Mouse (Mus musculus): ENCODE results near the gene Twist1. TPM values are rescaled to one million over a fixed set of nuclear protein-coding genes. Genes with fewer than 3 reads are reported as not detected.

Twist1 gene
- total RNA-seq, 2 experiments from 2014 or later: 9.9 to 11.1 TPM

DNA sequence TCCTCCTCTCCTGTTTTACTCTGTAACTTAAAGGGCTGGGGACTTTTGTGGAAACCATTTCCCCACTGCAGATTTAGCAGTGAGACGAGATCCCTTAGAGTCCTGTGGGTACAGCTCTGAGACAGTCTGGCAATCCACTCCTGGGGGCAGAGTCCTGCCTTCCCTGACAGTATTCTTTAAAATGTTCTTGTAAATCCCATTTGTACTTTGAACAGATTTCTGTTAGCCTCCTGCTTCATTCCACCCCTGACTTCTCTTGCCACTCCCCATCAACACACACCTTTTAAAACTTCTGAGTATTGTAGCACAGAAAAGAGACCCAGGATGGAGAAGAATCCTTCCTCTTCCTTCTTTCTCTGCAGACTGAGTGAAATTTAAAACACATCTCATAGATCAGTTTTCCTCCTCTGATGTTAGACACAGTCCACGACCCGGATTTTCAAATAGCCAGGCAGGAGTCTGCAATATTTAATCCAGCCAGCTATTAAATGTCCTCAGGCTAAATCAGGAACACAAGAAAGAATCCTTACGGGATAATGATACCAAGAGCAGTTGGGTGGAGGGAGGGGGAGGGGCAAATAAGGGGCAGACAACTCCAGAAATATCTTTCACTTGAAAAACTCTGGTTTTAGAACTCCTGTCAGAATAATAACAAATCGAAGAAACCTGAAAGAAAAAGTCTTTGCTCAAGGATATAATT, 8.3 kb downstream of the Twist1 start:
- DNase-seq (ENCODE audit: low spot score in 2 of 2): no peak

DNA sequence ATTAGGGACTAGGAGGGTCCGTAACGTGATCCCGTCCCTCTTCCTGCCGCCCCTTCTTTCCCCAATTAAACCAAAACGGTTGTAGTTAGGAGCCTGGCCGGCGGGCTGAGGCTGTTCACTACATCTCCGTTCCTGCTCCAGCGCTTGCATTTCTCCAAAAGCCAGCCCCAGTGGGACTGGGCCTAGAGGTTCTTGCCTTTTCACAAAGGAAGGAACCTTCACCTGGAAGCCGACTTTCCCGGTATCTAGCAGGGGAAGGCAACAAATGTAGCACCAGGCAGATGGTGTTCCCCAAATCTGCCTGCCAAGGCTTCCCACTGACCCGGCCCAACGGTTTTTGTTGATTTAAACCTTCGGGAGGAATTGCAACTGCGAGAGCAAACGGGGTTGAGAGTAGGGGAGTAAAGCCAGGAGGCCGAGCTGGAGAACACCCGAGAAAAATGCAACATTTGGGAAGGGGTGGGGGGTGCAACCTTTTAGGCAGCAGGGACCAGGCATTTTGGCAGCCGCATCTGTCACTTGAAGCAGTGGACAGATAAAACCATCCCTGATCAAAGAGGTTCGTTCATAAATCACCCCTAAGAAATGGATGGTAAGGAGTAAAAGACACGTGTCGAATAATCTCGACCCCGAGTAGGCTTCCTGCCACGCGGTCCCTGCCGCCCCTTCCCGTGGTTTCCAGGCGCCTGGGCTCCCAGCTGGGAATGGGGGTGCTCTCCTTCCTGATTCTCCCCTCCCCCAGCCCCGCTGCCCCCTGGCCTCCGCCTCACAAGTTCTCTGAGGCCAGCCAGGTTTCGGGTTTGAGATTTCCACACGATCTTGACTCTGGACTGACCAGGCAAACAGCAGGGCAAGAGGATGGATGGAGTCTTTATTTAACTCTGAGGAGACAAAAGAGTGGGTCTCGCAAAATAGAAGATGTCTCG, 9.3 kb downstream of the Twist1 start:
- DNase-seq (ENCODE audit: low spot score in 2 of 2): peak in 1 of 2 experiments; percentile 23

DNA sequence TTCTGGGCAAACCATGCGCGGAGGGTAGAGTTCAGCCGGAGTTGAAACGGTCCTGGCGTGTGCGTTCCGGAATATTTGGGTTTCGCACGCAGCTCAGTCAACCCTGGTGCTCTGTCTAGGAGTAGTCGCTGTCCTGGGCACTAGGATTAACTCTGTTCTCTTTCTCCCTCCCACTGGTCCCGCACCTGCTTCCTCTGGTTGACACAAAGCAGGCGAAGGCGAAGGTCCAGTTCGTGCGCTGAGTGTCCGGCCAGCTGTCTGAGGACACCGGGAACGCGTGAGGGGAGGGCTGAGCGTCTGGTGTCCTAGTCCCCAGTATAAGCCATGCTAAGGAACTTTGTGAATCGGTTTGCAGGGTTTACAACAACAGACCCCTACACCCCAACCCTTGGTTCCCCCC, 10.0 kb downstream of the Twist1 start:
- peak in 1 of 2 experiments; percentile 22 for DNase-seq (ENCODE audit: low spot score in 2 of 2)

DNA sequence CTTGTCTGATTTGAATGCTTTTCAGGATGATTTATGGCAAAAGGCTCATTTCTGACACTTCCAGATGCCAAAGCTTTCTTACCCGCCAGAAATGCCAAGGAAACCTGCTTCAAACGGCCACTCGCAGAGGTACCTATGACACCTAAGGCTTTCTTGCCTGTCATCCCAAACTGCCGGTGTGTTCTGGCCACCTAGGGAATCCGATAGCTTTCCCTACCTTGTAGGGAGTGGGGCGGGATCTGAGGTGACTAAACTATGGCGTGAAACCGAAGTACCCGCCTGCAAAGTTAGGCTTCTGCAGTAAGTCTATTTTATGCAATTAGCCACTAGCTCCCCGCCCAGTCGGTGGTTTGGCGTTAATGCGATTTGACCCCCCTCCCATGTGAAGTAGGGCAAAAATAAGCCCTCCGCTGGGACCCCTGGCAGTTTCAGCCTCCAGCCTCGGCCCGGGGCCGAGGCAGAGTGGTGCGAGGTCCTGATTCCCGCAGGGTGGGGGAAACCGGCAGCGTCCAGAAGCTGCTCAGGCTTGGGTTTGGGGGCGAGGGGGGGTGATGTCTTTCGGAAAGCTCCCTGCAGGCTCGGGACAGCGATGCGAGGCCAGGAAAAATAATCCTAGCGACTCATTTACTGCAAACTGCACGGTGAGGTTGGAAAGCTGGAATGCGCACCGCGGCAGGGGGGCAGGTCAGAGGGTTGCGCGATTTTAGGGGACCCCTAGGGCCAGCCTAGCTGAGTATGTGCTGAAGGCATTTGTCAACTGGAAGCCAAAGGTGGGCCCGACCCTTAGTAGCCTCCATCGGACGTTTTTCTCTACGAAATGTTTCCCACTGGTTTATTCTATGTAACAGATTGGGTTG, 10.8 kb downstream of the Twist1 start:
- DNase-seq (ENCODE audit: low spot score in 2 of 2): no peak

DNA sequence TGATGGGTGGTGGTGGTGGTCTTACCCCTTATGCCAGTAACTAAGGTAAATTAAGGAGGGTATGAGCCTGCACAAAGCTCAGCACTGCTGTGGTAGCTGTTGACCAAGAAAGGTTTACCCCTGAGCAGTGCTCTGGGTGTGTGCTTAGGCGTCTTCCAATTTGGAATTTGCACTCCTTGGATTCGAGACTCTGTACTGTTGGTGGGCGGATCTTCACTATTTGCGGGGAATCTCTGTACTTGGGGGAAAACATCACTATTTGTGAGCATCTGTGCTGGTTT, 11.4 kb downstream of the Twist1 start:
- no peak for DNase-seq (ENCODE audit: low spot score in 2 of 2)

DNA sequence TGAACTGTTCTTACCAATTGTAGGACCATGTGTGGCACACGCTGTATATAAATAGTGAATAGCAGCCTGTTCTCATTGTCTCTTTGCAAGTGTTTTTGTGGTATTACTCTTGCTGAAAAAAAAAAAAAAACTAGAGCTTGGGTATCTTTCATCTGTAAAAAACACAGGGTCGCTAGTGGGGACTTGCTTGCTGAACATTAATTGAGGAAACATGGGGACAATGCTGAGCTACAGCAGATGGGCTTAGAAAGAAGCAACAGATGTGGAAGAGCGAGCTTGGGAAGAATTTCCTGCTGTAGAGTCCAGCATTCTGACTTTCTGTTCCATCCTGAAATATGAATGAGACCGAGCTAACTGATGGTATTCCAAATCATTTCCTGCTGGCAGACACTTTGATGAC, 22.7 kb downstream of the Twist1 start:
- no peak for DNase-seq (ENCODE audit: low spot score in 2 of 2)

DNA sequence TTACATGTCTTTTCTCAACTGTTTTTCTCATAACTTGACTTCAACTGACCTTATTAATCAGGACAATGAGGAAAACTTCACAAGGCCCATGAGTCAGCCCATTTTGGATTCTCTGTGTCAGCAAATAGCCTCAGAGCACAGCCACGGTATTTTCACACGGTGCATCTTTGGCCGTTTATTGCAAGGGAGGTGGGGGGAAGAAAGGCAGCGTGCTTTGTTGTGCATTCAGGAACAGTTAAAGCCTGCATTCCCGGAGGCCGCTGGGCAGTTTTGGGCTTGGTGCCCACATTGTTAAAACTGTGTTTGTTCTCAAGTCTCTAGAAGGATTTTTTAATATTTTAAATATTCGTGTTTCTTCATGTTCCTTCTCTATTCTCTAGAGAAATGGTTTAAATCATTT, 24.0 kb downstream of the Twist1 start:
- DNase-seq (ENCODE audit: low spot score in 2 of 2): no peak

DNA sequence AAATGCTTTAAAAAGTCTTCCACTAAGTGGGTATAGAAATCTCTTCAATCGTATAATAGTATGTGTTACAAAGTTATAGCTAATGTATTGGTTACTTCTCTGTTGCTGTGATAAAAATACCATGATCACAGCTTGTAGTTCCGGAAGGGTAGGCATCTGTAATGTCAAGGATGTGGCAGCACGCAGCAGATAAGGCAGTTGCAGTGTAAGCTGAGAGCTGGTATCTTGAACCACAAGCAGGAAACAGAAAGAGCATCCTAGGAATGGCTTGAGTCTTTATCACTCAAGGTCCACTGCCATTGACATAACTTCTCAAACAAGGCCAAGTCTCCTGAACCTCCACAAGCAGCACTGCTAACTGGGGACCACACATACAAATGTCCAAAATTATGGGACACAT, 35.7 kb downstream of the Twist1 start:
- no peak for DNase-seq (ENCODE audit: low spot score in 2 of 2)

Other genes with a start within 250 kb of the Twist1 start
- not detected for gene Ferd3l, start 29.2 kb upstream of the Twist1 start, total RNA-seq (2021)